Mouse (Mus musculus) testis, postnatal 10 days (tissue): ENCODE results near the gene Dusp15.

Experiments
- DNase-seq: peaks from one replicate; pipeline ENCODE4 v3.0.0; 2021; ENCODE audit warnings: low spot score

Dusp15 gene

DNA sequence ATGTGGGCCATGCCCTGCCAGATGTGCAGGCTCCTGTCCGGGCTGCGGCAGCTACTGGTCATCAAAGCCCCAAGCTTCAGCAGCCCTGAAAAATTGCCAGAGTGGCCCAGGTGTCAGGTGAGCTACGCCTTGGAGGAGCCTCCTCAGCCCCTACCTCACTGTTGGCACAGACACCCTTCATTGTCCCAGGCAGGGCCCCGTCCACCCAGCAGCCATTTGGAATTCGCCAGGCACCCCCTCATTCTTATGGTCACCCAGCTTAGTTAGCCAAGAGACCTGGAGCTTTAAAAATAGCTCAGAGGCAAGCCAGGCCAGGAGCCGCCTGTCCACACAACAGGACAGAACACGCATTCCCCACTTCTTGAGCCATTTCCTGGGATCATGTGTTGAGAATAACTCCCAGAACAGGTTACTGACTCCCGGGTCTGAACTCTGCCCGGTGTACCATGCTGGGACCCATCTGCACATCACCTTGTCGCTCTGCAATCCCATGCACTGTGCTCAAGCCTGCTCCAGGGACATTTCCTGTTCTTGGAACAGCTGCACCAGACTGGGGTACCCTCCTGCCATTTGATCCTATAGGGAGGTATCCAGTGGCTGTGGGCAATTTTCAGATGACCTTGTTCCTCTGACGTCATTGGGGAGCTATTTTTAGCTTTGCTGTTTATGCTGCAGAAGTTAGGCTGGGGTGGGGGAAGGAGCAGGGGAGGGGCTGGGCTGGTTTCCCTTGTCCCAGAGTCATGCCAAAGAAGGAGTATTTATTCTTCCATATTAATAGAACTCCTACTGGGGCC lies 46.3 kb downstream of the Dusp15 start:
- DNase-seq, result no peak

DNA sequence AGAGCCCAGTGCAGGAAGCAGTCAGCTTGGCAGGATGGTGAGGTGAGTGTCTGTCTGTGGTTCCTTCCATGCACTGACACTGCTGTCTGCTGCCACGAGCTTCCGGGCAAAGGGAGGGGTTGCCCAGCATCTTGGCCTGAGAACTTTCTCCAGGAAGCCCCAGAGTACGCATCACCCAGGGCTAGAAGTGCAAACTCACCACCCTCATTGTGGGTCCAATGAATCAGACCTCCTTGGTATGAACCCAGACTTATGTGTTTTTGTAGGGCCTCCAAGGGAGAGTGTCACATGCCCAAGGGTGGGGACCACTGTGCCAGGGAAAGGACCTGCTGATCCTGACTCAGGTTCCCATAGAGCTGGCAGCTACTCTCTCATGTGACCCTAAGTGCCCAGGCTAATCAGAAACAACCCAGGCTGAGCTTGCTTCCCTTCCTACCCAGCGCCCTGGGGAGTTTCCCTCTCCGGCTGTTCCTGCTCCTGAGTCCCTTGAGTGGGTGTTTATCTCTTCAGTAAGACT lies 47.3 kb downstream of the Dusp15 start:
- no peak for DNase-seq

DNA sequence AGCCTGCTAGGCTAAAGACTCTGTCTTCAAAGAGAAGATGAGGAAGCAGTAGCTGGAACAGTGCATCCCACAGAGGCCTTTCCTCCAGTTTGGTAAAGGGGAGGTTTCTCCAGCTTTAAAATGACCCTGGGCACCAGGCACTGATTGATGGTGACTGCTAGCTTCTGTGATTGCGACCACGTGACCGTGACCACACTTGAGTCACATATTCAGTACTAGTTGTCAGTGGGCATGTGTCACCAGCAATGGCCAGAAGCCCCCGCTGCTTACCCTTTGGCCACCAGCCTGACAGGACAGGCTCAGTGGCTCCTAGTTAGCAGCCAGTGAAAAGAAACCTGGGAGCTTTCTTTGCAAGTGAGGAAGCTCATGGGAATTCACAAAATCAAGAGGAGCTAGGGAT lies 47.9 kb downstream of the Dusp15 start:
- no peak for DNase-seq

DNA sequence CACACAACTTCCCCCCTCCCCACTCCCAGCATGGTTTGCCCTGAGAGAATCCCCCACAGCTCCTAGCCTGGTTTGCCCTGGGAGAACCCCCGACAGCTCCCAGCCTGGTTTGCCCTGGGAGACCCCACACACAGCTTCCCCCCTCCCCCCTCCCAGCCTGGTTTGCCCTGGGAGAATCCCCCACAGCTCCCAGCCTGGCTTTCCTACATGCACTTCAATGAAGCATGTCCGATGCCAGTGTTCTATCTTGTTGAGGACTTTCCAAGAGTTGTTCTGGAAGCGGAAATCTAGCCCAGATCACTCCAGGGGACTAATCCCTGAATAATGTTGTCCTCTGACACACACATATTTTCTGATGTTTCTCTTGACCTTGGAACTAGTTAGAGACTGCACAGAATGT lies 48.8 kb downstream of the Dusp15 start:
- DNase-seq, result no peak

DNA sequence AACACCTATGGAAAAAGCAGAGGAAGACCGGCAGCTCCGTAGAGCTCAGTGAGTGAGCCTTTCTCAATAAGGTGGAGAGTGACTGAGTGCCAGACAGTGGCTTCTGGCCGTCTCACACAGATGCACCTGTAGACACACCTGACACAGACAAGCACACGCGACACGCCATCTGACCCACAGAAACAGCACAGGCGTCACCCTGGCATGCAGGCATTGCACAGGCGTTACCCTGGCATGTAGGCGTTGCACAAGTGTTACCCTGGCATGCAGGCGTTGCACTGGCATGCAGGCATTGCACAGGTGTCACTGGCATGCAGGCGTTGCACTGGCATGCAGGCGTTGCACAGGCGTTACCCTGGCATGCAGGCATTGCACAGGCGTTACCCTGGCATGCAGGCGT lies 50.2 kb downstream of the Dusp15 start:
- DNase-seq, result no peak

GRCm38 (mm10) chr2:152899011-152899410 lies 52.5 kb downstream of the Dusp15 start:
- DNase-seq, result no peak

- DNase-seq, result no peak
Measured at GRCm38 (mm10) chr2:152896926-152897325, 54.6 kb downstream of the Dusp15 start.

- DNase-seq, result no peak
Measured at GRCm38 (mm10) chr2:152895834-152896233, 55.7 kb downstream of the Dusp15 start.
